Mouse (Mus musculus): ENCODE measurements around the gene Artn.

The Artn gene

DNA sequence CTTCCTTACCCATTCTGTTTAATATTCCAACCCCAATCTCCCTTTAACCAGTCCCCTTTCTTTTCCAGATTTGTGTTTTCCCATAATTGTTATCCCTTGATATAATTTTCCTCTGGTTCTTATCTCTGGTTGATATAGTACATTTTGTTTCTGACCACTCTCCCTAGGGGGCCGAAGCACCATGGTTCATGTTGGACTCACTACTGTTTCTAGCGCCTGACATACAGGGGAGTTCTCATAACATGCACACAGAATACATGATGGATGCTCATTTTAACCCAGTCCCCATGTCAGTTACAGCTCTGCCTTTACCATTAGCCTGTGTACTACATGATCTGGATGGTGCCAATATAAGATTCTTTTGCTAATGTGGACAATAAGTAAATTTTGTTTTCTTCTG lies 41.6 kb downstream of the Artn start:
- no peak for DNase-seq (ENCODE audit: low read depth)

DNA sequence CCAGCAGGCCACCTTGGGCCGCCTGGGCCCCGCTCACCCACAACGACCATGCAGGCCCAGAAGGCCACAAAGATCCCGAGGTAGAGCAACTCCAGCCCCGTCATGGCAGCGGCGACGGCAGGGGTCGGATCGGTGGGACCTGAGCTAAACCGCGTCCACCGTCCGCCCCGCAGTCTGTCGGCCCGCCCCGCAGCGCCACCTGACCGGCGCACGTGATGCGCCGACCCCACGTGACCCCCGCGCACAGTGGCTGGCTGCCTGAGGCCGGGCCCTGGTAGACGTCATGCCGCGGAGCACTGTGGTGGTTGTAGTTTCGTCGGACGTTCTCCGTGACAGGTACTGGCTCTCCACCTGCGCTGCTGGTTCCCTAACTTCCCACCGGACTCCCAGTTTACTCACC lies 42.4 kb downstream of the Artn start, which contains the start of gene Atp6v0b:
Gene Atp6v0b, minus strand, starts transcription at position 201 of the 400 bp plus-strand sequence.
- peak; percentile 90 for DNase-seq (ENCODE audit: low read depth)

DNA sequence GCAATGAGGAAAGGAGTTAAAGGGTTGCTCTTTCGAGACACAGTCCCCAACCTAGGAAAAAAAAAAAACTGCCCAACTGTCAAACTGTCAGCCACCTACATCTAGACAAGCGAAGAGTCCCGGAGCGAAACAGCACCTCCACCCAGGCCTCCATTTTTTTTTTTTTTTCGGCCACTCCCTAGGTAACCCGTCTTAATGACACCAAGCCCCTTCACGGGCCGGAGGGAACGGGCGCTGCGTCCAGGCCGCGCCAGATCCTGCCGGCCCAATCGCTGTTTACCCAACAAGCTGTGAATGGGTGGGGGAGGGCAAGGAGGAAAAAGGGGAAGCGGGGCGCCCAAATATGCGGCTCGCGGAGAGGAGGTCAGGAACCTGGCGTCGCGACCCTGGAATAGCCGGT lies 42.9 kb downstream of the Artn start:
- peak; percentile 35 for DNase-seq (ENCODE audit: low read depth)

DNA sequence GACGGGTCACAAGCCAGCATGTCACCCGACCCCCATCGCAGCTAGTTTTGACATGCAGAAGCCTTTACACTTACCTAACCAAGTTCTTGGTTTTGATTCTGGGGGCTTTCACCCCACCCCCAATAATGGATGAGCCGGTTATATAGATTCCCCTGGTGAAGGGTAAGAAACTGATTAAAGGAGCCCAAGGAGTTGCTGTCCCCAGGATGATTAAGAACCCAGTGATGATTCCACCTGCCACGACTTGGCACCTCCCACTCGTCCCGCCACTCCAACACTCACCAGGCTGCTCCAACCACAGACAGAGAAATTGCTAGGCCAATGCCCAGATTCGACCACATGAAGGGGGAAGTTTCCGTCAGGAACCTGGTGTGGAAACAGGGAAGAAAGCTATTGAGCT lies 43.6 kb downstream of the Artn start:
- no peak for DNase-seq (ENCODE audit: low read depth)

DNA sequence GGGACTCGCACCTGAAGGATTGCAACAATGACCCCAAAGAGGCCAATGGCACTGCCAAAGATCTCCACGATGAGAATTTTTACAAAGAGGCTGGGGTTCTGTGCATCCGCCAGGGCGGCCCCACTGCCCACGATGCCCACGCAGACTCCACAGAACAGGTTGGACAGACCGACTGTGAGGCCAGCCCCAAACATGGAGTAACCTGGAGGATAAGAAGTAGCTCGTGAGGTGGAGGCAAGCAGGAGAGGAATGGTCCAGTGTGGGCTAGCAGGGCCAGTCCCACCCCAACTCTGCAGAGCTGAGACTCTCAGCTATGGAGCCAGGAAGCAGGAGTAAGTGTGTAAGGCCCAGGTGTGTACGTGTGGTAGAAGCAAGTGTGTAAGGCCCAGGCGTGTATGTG lies 44.5 kb downstream of the Artn start:
- DNase-seq (ENCODE audit: low read depth), result no peak

DNA sequence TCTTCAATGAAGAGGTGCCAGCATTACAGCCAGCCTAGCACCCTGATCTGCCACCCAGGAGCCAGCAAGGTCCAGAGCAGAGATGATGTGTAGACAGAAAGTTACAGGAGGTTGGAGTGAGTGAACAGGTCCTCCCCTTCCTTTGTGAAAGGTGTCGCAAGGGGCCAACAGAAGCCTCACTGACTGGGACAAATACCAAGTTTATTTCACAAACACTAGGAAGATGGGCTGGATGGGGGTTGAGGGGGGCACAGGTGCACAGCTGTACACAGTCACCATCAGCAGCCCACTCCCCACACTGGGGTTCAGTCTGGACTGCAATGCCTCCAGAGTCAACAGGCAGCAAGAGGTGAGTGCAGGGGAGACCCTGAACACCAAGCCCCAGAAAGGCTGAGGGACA lies 45.4 kb downstream of the Artn start:
- DNase-seq (ENCODE audit: low read depth), result no peak

DNA sequence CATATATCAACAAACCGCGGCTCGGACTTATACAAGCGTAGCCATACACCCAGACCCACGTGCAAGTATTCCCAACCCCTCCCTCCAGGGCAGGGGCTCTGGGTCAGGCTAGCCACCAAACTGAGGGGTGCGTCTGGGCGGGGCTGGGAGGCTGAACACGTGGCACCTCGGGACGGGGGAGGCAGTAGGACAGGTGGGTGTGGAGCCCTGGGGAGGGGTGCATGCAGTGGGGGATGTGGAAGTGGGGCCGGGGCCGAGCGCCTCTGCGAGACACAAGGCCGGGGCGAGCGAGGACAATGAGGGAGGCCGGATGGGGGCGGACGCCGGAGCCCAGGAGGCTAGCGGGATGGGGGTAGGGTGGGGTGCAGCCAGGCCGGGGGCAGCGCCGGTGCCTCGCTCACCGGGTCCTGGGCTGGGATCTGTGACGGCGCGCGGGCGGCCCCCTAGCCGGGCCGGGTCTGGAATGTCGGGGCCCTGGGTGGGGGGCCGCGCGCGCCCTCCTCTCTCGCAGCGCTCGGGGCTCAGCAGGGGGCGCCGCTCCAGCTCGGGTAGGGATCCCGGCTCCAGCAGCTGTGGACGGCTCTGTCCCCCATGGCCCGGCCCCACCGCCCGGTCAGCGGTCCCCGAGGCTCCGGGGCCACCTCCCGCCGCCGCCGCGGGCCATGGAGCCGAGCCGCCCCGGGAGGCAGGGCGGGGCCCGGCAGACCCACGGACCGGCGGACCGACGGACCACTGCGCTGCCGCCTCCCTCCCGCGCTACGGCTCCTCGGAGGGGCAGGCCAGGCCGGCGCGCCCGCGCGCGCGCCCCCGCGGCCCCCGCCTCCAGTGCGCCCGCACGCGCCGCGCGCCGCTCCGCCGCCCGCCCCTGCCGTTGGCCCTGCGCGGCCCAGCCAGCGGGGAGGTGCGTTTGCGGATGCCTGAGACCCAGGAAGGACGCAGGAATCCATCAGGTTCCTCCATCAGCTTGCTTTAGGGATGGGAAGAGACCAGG lies 46.6 kb downstream of the Artn start, which contains the start of gene B4galt2:
Gene B4galt2, minus strand, starts transcription at position 787 of the 991 bp plus-strand sequence.
- no peak for DNase-seq (ENCODE audit: low read depth)

DNA sequence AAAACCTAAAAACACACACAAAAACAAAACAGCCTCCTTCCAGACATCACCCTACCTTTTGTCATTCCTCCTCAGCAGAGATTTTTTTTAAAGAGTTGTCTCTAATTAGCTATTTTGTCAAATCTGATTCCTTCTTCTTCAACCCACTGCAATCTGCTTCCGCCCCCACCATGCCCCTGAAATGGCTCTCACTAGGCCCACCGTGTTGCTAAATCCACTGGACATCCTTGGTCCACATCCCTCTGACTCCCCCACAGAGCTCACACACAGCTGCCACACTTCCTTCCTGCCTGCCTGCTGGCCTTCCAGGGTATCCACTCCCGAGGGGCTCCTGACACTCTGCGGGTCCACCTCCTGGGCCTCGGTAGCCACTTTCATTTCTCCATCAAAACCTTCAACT lies 50.9 kb downstream of the Artn start:
- DNase-seq (ENCODE audit: low read depth), result no peak

DNA sequence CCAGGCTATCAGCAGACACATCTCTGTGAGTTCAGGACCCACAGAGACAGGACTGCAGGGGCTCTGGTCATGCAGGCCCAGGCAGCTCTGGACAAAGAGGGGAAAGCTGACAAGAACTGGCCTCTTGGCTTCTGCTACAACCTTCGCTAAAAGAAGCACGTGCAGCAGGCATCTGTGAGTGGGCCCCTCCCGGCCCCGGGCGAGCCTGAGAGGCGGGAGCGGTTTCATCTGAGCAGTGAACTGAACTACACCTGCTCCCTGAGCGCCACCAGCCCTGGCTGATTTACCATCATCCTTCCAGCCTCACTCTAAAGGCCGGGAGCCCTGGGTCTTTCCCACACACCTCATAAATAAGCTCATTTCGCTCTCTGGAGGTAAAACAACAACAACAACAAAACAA lies 51.3 kb downstream of the Artn start:
- no peak for DNase-seq (ENCODE audit: low read depth)
